Mouse (Mus musculus) intestine, embryonic 14.5 days (tissue): ENCODE data around the gene Ncbp3. TPM values are rescaled to one million over a fixed set of nuclear protein-coding genes. Genes with fewer than 3 reads are reported as not detected.

Experiments used
- ATAC-seq: fragments of 200-750 bp; cut with Nextera tagmentation; replicated peaks from 2 replicates; pipeline ENCODE4 v1.8.0; 2017; ENCODE audit warnings: low read depth, moderate number of reproducible peaks, moderate TSS enrichment, moderate library complexity; ENCODE audit not compliant: low FRiP score, low TSS enrichment
- DNase-seq: peaks from one replicate; pipeline ENCODE4 v3.0.0-alpha.2; 2018; ENCODE audit warnings: low spot score
- H3K27ac ChIP-seq: fragments of 300-500 bp; sonication (generic); 2 replicates; pipeline ENCODE4 v1.5.1; 2014; ENCODE audit warnings: low read depth, mild to moderate bottlenecking, control low read depth
- H3K27me3 ChIP-seq: fragments of 300-500 bp; sonication (generic); replicated peaks from 2 replicates; pipeline ENCODE4 v1.6.1; 2014; ENCODE audit warnings: low read length, control low read depth; ENCODE audit not compliant: control insufficient read depth, insufficient read depth
- H3K36me3 ChIP-seq: fragments of 300-500 bp; sonication (generic); 2 replicates; pipeline ENCODE4 v1.6.1; 2014; ENCODE audit warnings: low read length, control low read depth; ENCODE audit not compliant: control insufficient read depth, insufficient read depth
- H3K4me1 ChIP-seq: fragments of 300-500 bp; sonication (generic); replicated peaks from 2 replicates; pipeline ENCODE4 v1.6.1; 2014; ENCODE audit warnings: low read length, control low read depth, mixed read lengths; ENCODE audit not compliant: control insufficient read depth, insufficient read depth
- H3K4me2 ChIP-seq: fragments of 300-500 bp; sonication (generic); 2 replicates; pipeline ENCODE4 v1.6.1; 2014; ENCODE audit warnings: low read length
- H3K4me3 ChIP-seq: fragments of 300-500 bp; sonication (generic); 2 replicates; pipeline ENCODE4 v1.5.1; 2014; ENCODE audit warnings: low read depth, low read length, control low read depth, mixed read lengths
- H3K9ac ChIP-seq: fragments of 300-500 bp; sonication (generic); 2 replicates; pipeline ENCODE4 v1.6.1; 2014; ENCODE audit warnings: mild to moderate bottlenecking, low read length
- H3K9me3 ChIP-seq: fragments of 300-500 bp; sonication (generic); 2 replicates; pipeline ENCODE4 v1.6.1; 2016; ENCODE audit warnings: low read length, control low read depth; ENCODE audit not compliant: control insufficient read depth
- WGBS: fragments of 180-500 bp; shearing (Covaris S2); extraction: QIAGEN DNeasy Blood & Tissue Kit; methylation state at CpG from one replicate; pipeline ENCODE4 v1.1.7; 2014; 5-methylcytosine and 5-hydroxymethylcytosine counted together
- polyA plus RNA-seq: library from polyadenylated mRNA; unstranded; fragments of >200 nt; fragmentation: Nextera tagmentation; extraction: Ambion mirVana; gene quantifications from 2 replicates; pipeline ENCODE4 v1.2.1, GENCODE M21; 2014

The Ncbp3 gene
- polyA plus RNA-seq, 1 experiment from 2014 or later = 10.0 TPM

DNA sequence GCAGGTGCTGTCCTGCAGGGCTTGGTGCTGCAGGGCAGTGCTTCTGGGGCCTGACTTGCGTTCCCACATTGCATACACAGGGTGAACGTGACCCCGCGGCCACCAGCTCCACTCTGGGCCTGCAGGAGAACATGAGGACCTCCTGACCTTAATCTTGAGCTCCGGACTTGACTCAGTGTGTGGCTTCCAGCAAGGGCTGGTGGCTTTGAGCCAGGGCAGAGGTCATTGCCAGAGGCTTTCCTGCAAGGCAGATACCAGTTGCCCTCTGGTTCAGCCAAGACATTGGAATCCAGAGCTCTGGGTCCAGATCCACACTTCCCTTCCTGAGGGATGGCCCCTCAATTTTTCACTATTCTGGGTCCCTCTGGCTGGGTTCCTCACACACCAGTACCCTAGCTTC is 33.6 kb upstream of the Ncbp3 start:
- Histone ChIP-seq H3K27ac (no peak overlapping the region), H3K9ac (no peak overlapping the region), H3K27me3 (no peaks in the 10 kb centered on the region; the same call in 1 of the 2 replicates), H3K4me1 (no peaks in the 10 kb centered on the region), H3K36me3 (no peaks in the 10 kb centered on the region), H3K4me3 (no peak overlapping the region), H3K4me2 (no peak overlapping the region), H3K9me3 (no peaks in the 10 kb centered on the region)
- no peak for ATAC-seq
- WGBS = 76% methylated on average over 5 of the region's 5 CpGs
- DNase-seq = no peak

DNA sequence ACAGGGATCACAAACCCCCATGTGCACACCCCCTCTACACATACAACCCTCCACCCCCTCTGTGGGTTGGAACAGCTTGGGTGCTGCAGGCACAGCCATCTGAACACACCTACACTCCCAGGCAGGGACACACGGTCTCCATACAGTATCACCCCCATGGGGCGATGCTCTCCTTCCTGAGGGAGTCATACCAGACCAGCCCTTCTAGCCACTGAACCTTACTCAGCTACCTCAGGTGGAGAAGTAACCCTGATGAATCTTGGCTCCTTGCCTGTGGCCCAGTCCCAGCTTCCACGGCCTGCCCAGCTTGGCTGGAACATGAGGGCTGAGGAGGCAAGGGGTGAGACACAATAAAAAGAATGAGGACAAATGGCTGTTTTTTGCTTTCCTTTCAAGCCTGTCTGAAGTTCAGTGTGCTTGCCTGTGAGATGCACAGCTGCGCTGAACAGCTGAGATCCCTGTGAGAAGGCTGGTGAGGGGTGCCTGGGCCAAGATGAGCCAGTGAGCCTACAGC is 32.7 kb upstream of the Ncbp3 start:
- no peak overlapping the region for H3K27ac ChIP-seq
- WGBS = 80% methylated on average over 4 of the region's 4 CpGs
- H3K9me3 ChIP-seq = no peaks in the 10 kb centered on the region
- ATAC-seq (no peak), DNase-seq (no peak)
- H3K4me3 ChIP-seq = no peak overlapping the region
- H3K27me3 ChIP-seq = peaks cover 4% of the 10 kb centered on the region
- H3K4me2 ChIP-seq = no peak overlapping the region
- H3K9ac ChIP-seq = no peak overlapping the region
- peaks cover 5% of the 10 kb centered on the region; the same call in 1 of the 2 replicates for H3K4me1 ChIP-seq
- no peaks in the 10 kb centered on the region for H3K36me3 ChIP-seq

DNA sequence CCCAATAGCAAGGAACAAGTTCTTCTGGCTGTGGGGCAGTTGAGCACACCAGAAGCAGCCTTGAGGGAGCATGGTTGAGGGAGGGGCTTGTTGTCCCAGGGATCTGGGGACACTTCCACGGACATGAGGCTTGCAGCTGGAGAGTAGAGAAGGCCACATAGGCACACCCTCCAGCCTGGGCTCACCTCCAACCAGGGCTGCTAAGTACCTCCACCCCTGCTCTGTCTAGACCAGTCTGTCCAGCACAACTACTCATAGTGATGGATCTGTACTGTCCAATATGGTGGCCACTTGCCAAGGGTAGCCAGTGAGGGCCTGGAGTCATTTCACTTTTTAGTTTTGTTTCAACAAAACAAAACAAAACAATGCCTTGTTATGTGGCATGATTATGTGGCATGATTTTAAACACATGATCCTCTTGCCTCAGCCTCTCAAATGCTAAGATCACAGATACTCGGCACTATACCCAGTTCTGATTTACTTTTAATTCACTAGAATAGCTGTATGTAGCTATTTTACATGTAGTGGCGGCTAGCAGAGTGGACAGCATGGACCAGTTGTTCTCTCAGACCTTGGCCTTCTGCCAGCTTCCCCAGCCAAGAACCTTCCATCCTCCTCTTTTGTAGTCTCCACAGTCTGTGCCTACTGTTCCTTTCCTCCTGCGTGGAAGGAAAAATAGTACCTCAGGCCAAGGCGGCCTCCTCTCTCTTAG is 32.0 kb upstream of the Ncbp3 start:
- ATAC-seq = no peak
- Histone ChIP-seq H3K27ac (no peak overlapping the region), H3K4me3 (no peak overlapping the region), H3K4me1 (peaks cover 7% of the 10 kb centered on the region; the same call in 1 of the 2 replicates), H3K9me3 (no peaks in the 10 kb centered on the region), H3K27me3 (peaks cover 10% of the 10 kb centered on the region), H3K4me2 (no peak overlapping the region), H3K36me3 (no peaks in the 10 kb centered on the region), H3K9ac (no peak overlapping the region)
- no peak for DNase-seq
- WGBS = 67% methylated on average over 5 of the region's 5 CpGs

DNA sequence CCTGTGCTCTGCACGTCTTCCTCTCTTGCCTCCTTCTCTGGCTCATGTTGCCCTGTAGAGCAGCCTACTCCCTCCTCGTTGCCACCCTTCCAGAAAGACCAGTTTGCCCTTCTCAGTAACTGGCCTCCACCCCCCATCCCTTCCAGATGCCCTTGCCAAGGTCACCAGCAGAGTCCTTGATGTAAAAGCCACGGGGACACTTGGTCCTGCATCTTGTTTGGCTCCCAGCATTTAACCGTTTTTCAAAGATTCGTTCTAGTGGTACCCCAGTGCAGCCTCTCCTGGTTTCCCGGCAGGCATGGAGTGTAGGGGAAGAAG is 31.5 kb upstream of the Ncbp3 start:
- H3K36me3 ChIP-seq = no peaks in the 10 kb centered on the region
- 79% methylated on average over 6 of the region's 6 CpGs for WGBS
- no peak for DNase-seq
- peaks cover 7% of the 10 kb centered on the region; the same call in 1 of the 2 replicates for H3K4me1 ChIP-seq
- peaks cover 14% of the 10 kb centered on the region for H3K27me3 ChIP-seq
- no peak overlapping the region for H3K9ac ChIP-seq
- no peak for ATAC-seq
- no peak overlapping the region for H3K4me2 ChIP-seq
- no peaks in the 10 kb centered on the region for H3K9me3 ChIP-seq
- no peak overlapping the region for H3K27ac ChIP-seq
- no peak overlapping the region for H3K4me3 ChIP-seq

- ATAC-seq (peak; percentile 96), DNase-seq (peak; percentile 92)
- Histone ChIP-seq H3K4me2 (peak within 1 kb of the TSS; percentile 98), H3K4me1 (peaks cover 7% of the 10 kb centered on the region; the same call in 1 of the 2 replicates), H3K4me3 (peak within 1 kb of the TSS; percentile 74), H3K9ac (peak within 1 kb of the TSS; percentile 56), H3K27me3 (peaks cover 14% of the 10 kb centered on the region), H3K36me3 (no peaks in the 10 kb centered on the region), H3K9me3 (no peaks in the 10 kb centered on the region), H3K27ac (no peak within 1 kb of the TSS)
- WGBS = 1% methylated on average over 56 of the region's 57 CpGs
These were observed 29.0 kb upstream of the Ncbp3 start, which contains the start of gene Camkk1 for GRCm38 (mm10) chr11:73018471-73019146. TSS of gene Camkk1 (plus strand) at chr11:73019008.

GRCm38 (mm10) chr11:73019147-73019795 is 28.3 kb upstream of the Ncbp3 start:
- peak overlapping the region; percentile 98 for H3K4me2 ChIP-seq
- peaks cover 14% of the 10 kb centered on the region for H3K27me3 ChIP-seq

GRCm38 (mm10) chr11:73020953-73021800 is 26.4 kb upstream of the Ncbp3 start:
- Histone ChIP-seq H3K4me2 (no peak overlapping the region), H3K27ac (no peak overlapping the region), H3K27me3 (peaks cover 14% of the 10 kb centered on the region), H3K9ac (no peak overlapping the region), H3K36me3 (no peaks in the 10 kb centered on the region), H3K4me1 (peaks cover 20% of the 10 kb centered on the region), H3K9me3 (no peaks in the 10 kb centered on the region), H3K4me3 (no peak overlapping the region)
- no peak for ATAC-seq
- no peak for DNase-seq
- WGBS = 66% methylated on average over 7 of the region's 7 CpGs

More at GRCm38 (mm10) chr11:73019147-73019795, 28.3 kb upstream of the Ncbp3 start:
- peak overlapping the region; percentile 74 for H3K4me3 ChIP-seq
- WGBS = under 1% methylated on average over 46 of the region's 46 CpGs
- H3K9me3 ChIP-seq = no peaks in the 10 kb centered on the region
- H3K27ac ChIP-seq = no peak overlapping the region
- H3K36me3 ChIP-seq = no peaks in the 10 kb centered on the region
- DNase-seq (peak; percentile 71), ATAC-seq (peak; percentile 58)
- peak overlapping the region; percentile 56 for H3K9ac ChIP-seq
- H3K4me1 ChIP-seq = peaks cover 11% of the 10 kb centered on the region

- DNase-seq (no peak), ATAC-seq (no peak)
- peaks cover 20% of the 10 kb centered on the region for H3K4me1 ChIP-seq
- no peaks in the 10 kb centered on the region for H3K36me3 ChIP-seq
- no peak overlapping the region for H3K9ac ChIP-seq
- WGBS = 49% methylated on average over 9 of the region's 9 CpGs
- H3K4me2 ChIP-seq = no peak overlapping the region
- H3K9me3 ChIP-seq = no peaks in the 10 kb centered on the region
- H3K4me3 ChIP-seq = no peak overlapping the region
- no peak overlapping the region for H3K27ac ChIP-seq
- H3K27me3 ChIP-seq = peaks cover 14% of the 10 kb centered on the region
These were observed 24.5 kb upstream of the Ncbp3 start for GRCm38 (mm10) chr11:73023099-73023498.
